Mouse (Mus musculus) layer of hippocampus, postnatal 25 days (tissue): ENCODE results near the gene Mvp. TPM values are rescaled to one million over a fixed set of nuclear protein-coding genes. Genes with fewer than 3 reads are reported as not detected.

ENCODE experiments used
- DNase-seq, 2 experiments: peaks; one replicate each; pipeline ENCODE4 v3.0.0; 2022; ENCODE audit warnings: mixed read lengths in 2 of 2, low spot score in 1 of 2; ENCODE audit errors: extremely low spot score in 1 of 2
- total RNA-seq, 2 experiments: library from RNA; stranded (reverse); gene quantifications; 2 replicates each; pipeline ENCODE4 v1.2.3; 2021

Mvp gene
- total RNA-seq, 2 experiments from 2014 or later: 7.0 to 7.4 TPM

DNA sequence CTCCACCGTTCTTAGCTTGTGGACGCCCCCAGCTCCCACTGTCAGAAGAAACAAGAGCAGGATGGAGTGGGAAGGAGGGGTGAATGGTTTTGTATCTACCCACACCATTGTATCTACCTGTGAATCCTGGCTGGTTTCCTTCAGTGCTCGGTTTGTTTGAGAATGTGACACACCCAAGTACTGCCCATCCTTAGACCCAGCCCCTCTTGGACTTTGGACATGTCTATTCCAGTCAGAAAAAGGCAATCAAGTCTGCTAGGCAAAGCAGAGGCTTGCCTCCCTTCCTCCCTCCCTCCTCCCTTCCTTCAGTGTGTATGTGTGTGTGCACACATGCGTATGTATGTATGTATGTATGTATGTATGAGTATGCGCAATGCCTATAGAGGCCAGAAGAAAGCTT is 10.8 kb downstream of the Mvp start:
- DNase-seq: no peak

GRCm38 (mm10) chr7:126999568-126999967 is 14.9 kb downstream of the Mvp start:
- no peak for DNase-seq

DNA sequence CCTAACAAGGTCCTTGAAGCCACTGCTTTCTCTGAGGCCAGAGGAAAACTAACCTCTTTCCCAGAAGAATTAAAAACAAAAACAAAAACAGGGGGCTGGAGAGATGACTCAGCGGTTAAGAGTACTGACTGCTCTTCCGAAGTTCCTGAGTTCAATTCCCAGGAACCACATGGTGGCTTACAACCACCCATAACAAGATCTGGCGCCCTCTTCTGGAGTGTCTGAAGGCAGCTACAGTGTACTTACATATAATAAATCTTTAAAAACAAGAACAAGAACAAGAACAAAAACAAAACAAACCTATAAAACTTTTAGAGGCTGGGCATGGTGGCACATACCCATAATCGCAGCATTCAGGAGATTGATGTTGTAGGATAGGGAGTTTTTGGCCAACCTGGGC is 18.0 kb downstream of the Mvp start:
- DNase-seq: no peak

GRCm38 (mm10) chr7:126988816-126989215 is 25.6 kb downstream of the Mvp start:
- DNase-seq: no peak

- no peak for DNase-seq
These were observed 28.1 kb downstream of the Mvp start for GRCm38 (mm10) chr7:126986319-126986718.

- DNase-seq: no peak
These were observed 29.6 kb downstream of the Mvp start for GRCm38 (mm10) chr7:126984667-126985444.

GRCm38 (mm10) chr7:126983113-126983512 is 31.3 kb downstream of the Mvp start:
- no peak for DNase-seq

DNA sequence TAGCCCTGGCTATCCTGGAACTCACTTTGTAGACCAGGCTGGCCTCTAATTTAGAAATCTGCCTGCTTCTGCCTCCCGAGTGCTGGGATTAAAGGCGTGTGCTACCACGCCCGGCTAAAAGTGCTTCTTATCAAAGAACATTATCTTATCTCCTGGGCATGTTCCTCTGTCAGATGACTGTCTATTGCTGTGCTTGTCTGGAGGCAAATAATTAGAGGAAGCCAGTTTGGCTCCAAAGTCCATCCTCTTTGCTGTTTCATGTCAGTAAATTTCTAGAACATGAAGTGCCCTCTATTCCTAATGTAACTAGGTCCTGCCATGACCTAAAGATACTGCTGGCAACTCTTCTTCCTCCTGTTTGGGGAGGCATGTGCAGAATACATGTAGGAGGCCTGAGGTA is 32.4 kb downstream of the Mvp start:
- no peak for DNase-seq

GRCm38 (mm10) chr7:126981601-126982000 is 32.8 kb downstream of the Mvp start:
- no peak for DNase-seq

GRCm38 (mm10) chr7:126978841-126979240 is 35.6 kb downstream of the Mvp start:
- DNase-seq: no peak

GRCm38 (mm10) chr7:126976878-126977459 is 37.5 kb downstream of the Mvp start:
- DNase-seq: no peak

GRCm38 (mm10) chr7:126975950-126976866 is 38.2 kb downstream of the Mvp start, which contains the start of gene Cdiptos:
Cdiptos (minus strand) TSS chr7:126976098.
- peak; percentile 95 to 100 for DNase-seq

- no peak for DNase-seq
These were observed 38.7 kb downstream of the Mvp start, which contains the start of gene Cdipt for GRCm38 (mm10) chr7:126975893-126975949. Cdipt (plus strand) TSS chr7:126975914.

DNA sequence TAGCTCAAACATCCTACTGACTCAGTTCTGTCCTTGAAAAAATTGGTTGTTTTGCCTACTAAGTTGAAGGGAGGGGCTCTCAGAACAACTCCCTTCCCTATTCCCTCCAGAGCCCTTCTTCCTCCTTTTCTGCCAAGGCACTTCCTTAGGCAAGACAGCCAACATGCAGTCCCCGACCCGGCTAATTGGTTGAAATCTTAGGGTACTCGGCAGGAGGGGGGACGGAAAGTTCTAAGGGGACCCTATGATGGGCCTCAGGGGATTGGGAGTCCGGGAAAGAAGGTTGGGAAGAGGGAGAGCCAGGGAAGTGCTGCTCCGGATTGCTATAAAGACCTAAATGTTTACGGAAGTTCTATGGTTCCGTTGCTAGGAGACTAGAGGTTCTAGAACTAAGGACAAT is 38.9 kb downstream of the Mvp start:
- no peak for DNase-seq

GRCm38 (mm10) chr7:126967361-126967760 is 47.1 kb downstream of the Mvp start:
- no peak for DNase-seq

GRCm38 (mm10) chr7:126965568-126965967 is 48.9 kb downstream of the Mvp start:
- DNase-seq: no peak

GRCm38 (mm10) chr7:126963548-126964286 is 50.7 kb downstream of the Mvp start:
- DNase-seq: no peak

- DNase-seq: no peak
These were observed 52.5 kb downstream of the Mvp start for GRCm38 (mm10) chr7:126961965-126962364.

- no peak for DNase-seq
These were observed 53.3 kb downstream of the Mvp start for GRCm38 (mm10) chr7:126961095-126961494.

DNA sequence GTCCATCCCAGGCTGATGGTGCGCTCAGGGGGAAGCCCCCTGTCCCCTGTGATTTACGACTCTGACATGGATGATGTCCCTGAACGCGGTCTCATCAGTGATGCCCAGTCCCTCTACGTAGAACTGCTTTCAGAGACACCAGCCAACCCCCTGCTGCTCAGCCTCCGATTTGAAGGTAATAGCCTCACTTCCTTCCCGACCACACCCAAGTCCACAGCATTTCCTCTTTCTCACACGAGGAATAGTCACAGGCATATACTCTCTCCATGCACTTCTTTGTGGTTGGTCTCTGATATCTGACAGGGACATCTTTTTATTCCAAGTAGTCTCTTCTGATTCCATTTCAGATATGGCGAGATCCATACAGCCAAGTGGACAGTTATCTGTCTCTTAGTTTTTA is 54.6 kb downstream of the Mvp start:
- DNase-seq: no peak

GRCm38 (mm10) chr7:126955125-126955524 is 59.3 kb downstream of the Mvp start:
- DNase-seq: no peak
